Mouse (Mus musculus): ENCODE measurements around the gene Myom3. TPM values are rescaled to one million over a fixed set of nuclear protein-coding genes. Genes with fewer than 3 reads are reported as not detected.

Myom3 gene
- polyA plus RNA-seq, 1 experiment from 2014 or later = 0.66 TPM

DNA sequence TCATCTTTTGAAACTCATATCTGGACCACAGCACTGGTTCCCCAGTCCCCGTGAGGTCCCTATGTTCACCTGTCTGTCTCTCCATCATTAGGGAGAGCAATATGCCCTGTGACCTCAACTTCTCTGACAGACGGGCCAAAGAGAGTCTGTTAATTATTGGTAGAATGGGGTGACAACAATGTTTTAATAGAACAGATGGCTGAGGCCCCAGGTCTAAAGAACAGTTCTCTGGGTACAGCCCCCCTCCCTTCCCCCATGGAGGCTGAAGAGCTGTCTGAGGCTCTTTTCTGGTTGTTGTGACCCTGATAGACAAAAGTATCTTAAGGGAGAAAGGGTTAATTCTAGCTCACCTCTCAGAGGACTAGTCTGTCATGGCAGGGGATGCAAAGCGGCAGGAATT, 58.9 kb downstream of the Myom3 start:
- Histone ChIP-seq H3K27me3 (no peaks in the 10 kb centered on the region), H3K4me1 (0 out of 2 replicates have a peak, but pooled peaks cover 5% of the 10 kb centered on the region), H3K4me2 (no peak overlapping the region), H3K9me3 (no peaks in the 10 kb centered on the region), H3K36me3 (no peaks in the 10 kb centered on the region), H3K9ac (no peak overlapping the region), H3K4me3 (no peak overlapping the region), H3K27ac (no peak overlapping the region)
- no peak for ATAC-seq (ENCODE audit: insufficient number of reproducible peaks, insufficient read depth, low FRiP score, low TSS enrichment, low read depth)
- 82% methylated on average over 3 of the region's 3 CpGs for WGBS

GRCm38 (mm10) chr4:135819826-135820526, 60.5 kb downstream of the Myom3 start:
- WGBS = 46% methylated on average over 17 of the region's 17 CpGs
- Histone ChIP-seq H3K9me3 (no peaks in the 10 kb centered on the region), H3K36me3 (no peaks in the 10 kb centered on the region), H3K27me3 (no peaks in the 10 kb centered on the region), H3K4me1 (peaks cover 5% of the 10 kb centered on the region; the same call in 1 of the 2 replicates), H3K4me2 (peak overlapping the region; percentile 18; the same call in 1 of the 2 replicates), H3K4me3 (no peak overlapping the region), H3K9ac (no peak overlapping the region), H3K27ac (peak overlapping the region; percentile 83)
- no peak for ATAC-seq (ENCODE audit: insufficient number of reproducible peaks, insufficient read depth, low FRiP score, low TSS enrichment, low read depth)

DNA sequence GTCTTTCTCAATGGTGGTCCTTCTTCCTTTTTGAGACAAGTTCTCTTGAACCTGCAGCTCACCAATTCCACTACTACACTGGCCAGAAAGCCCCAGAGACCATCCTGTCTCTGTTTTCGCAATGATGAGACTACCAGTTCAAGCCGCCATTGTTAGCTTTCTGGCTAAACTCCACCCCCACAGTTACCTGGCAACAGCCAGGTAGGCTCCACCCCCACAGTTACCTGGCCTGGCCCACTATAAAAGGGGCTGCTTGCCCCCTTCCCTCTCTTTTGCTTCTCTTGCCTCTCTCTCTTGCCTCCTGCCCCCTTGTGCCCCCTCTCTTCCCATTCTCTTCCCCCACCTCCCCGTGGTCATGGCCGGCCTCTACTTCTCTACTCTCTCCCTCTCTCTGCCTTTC, 62.3 kb downstream of the Myom3 start:
- Histone ChIP-seq H3K4me2 (no peak overlapping the region), H3K9ac (no peak overlapping the region), H3K36me3 (no peaks in the 10 kb centered on the region), H3K4me1 (peaks cover 5% of the 10 kb centered on the region; the same call in 1 of the 2 replicates), H3K27ac (no peak overlapping the region), H3K27me3 (no peaks in the 10 kb centered on the region), H3K9me3 (no peaks in the 10 kb centered on the region), H3K4me3 (no peak overlapping the region)
- 90% methylated on average over 4 of the region's 4 CpGs for WGBS
- no peak for ATAC-seq (ENCODE audit: insufficient number of reproducible peaks, insufficient read depth, low FRiP score, low TSS enrichment, low read depth)

DNA sequence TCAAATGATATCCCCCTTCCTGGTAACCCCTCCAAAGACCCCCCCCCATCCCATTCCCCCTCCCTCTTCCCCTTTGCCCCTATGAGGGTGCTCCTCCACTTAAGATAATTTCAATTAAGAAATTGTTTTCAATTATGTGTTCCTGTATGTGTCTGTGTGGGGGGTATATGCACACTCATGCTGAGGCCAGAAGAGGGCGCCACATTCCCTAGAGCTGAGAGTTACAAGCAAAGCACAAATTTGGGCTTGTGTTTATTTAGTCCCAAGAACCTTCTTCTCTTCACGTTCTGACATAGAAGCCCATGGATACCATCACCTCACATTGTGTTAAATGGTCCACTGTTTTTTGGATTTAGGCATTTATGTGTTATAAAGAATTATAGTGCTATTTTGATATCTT, 63.8 kb downstream of the Myom3 start:
- H3K4me1 ChIP-seq = peaks cover 10% of the 10 kb centered on the region

DNA sequence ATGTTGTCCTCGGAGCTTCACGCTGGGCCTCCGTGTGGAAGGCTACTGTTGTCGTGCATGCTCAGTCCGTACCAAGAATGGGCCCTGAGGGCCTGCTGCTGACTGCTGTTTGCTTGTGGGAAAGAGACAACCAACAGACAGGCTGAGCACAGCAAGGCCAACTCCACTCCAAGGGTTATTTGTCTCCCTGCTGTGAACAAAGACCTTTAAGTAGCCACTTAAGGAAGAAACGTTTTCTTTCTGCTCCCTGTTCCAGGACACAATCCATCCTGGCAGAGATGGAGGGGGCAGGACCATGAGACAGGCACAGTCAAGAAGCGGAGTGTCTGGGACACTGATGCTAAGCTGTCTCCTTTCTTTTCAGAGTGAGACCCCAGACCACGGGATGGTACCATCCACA, 64.7 kb downstream of the Myom3 start:
- ATAC-seq (ENCODE audit: insufficient number of reproducible peaks, insufficient read depth, low FRiP score, low TSS enrichment, low read depth) = no peak
- Histone ChIP-seq H3K27me3 (no peaks in the 10 kb centered on the region), H3K36me3 (no peaks in the 10 kb centered on the region), H3K27ac (no peak overlapping the region), H3K4me3 (no peak overlapping the region), H3K4me2 (no peak overlapping the region), H3K9ac (peak overlapping the region; percentile 32; the same call in 1 of the 2 replicates), H3K9me3 (no peaks in the 10 kb centered on the region), H3K4me1 (peaks cover 20% of the 10 kb centered on the region)
- 53% methylated on average over 8 of the region's 8 CpGs for WGBS

More for the DNA sequence above, 63.8 kb downstream of the Myom3 start:
- Histone ChIP-seq H3K36me3 (no peaks in the 10 kb centered on the region), H3K4me3 (no peak overlapping the region), H3K4me2 (no peak overlapping the region), H3K27ac (no peak overlapping the region), H3K27me3 (no peaks in the 10 kb centered on the region), H3K9ac (no peak overlapping the region), H3K9me3 (no peaks in the 10 kb centered on the region)
- no peak for ATAC-seq (ENCODE audit: insufficient number of reproducible peaks, insufficient read depth, low FRiP score, low TSS enrichment, low read depth)
- WGBS = 68% methylated on average over 2 of the region's 2 CpGs

DNA sequence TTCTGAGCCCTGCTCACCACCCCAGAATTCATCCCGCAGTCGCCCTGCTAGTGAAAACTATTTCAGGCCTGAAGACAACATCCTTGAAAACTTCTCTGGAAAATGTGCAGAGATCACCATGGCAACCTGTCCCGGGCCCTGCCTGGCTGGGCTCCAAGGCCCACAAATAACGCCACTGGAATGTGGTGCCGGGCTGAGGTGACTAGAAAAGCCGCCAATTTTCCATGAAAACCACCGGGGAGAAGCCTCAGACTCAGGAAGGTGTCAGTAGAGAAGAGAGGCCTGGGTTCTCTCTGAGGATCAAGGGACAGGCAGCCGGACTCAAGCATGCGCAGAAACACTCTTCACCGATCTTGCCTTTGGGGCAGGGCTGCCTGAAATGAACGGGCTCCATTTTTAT, 69.0 kb downstream of the Myom3 start:
- no peak overlapping the region for H3K9ac ChIP-seq
- no peaks in the 10 kb centered on the region for H3K27me3 ChIP-seq
- no peaks in the 10 kb centered on the region for H3K9me3 ChIP-seq
- no peak overlapping the region; the same call in 1 of the 2 replicates for H3K4me3 ChIP-seq
- peak overlapping the region; percentile 42 for H3K4me2 ChIP-seq
- ATAC-seq (ENCODE audit: insufficient number of reproducible peaks, insufficient read depth, low FRiP score, low TSS enrichment, low read depth) = 0 out of 2 replicates have a peak, but pooled peaks have one; percentile 57
- 13% methylated on average over 11 of the region's 11 CpGs for WGBS
- H3K4me1 ChIP-seq = peaks cover 32% of the 10 kb centered on the region
- H3K27ac ChIP-seq = peak overlapping the region; percentile 93
- H3K36me3 ChIP-seq = no peaks in the 10 kb centered on the region

DNA sequence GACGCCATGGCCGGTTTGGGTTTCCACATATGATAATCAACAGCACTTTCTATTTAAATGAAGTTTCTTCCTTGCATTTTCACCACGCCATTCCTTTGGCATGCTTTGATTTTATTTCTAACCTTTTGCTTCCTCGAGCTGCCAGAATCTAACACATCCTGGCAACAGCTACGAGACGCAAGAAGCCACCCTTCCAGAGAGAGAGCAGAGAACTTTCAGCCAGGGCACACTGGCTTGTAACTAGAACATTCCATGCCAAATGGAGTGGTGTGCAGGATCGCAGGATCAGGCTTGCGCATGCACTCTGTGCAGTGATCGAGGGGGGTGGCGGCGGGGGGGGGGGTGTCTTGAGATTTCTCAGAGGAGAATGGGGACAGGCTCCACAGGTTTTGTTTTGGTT, 72.6 kb downstream of the Myom3 start:
- peaks cover 32% of the 10 kb centered on the region for H3K4me1 ChIP-seq
- no peak overlapping the region for H3K4me3 ChIP-seq
- H3K9me3 ChIP-seq = no peaks in the 10 kb centered on the region
- 70% methylated on average over 11 of the region's 11 CpGs for WGBS
- no peaks in the 10 kb centered on the region for H3K36me3 ChIP-seq
- H3K4me2 ChIP-seq = no peak overlapping the region
- no peak overlapping the region for H3K9ac ChIP-seq
- no peaks in the 10 kb centered on the region for H3K27me3 ChIP-seq
- ATAC-seq (ENCODE audit: insufficient number of reproducible peaks, insufficient read depth, low FRiP score, low TSS enrichment, low read depth) = no peak
- H3K27ac ChIP-seq = no peak overlapping the region

GRCm38 (mm10) chr4:135833301-135834123, 74.0 kb downstream of the Myom3 start:
- Histone ChIP-seq H3K4me3 (no peak overlapping the region), H3K4me2 (no peak overlapping the region), H3K9me3 (no peaks in the 10 kb centered on the region), H3K36me3 (no peaks in the 10 kb centered on the region), H3K9ac (no peak overlapping the region), H3K27me3 (no peaks in the 10 kb centered on the region), H3K4me1 (peaks cover 26% of the 10 kb centered on the region), H3K27ac (no peak overlapping the region)
- 64% methylated on average over 12 of the region's 12 CpGs for WGBS
- ATAC-seq (ENCODE audit: insufficient number of reproducible peaks, insufficient read depth, low FRiP score, low TSS enrichment, low read depth) = no peak

- no peaks in the 10 kb centered on the region for H3K27me3 ChIP-seq
- WGBS = 89% methylated on average over 8 of the region's 8 CpGs
- H3K9me3 ChIP-seq = no peaks in the 10 kb centered on the region
- ATAC-seq (ENCODE audit: insufficient number of reproducible peaks, insufficient read depth, low FRiP score, low TSS enrichment, low read depth) = peak; percentile 37; the same call in 1 of the 2 replicates
- peaks cover 19% of the 10 kb centered on the region for H3K4me1 ChIP-seq
- no peak overlapping the region for H3K4me3 ChIP-seq
- no peak overlapping the region for H3K9ac ChIP-seq
- no peak overlapping the region for H3K27ac ChIP-seq
- no peak overlapping the region for H3K4me2 ChIP-seq
- no peaks in the 10 kb centered on the region for H3K36me3 ChIP-seq
Measured at GRCm38 (mm10) chr4:135834124-135834717, 74.7 kb downstream of the Myom3 start.

DNA sequence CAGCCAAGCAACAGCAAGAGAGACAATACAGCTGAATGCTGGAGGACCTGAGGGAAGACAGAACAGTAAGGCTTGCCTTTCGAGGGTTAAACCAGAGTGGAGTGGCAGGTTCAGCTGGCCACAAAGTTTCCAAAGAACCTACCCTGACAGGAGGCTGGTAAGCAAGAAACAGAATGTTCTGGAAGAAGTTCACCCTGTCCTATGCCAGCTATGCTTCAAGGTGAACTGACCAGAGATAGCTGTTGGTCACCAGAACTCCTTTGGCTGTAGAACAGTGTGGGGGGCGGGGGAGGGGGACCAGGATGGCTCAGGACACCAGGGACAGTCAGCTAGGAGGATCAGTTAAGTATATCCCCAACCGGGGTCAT, 79.4 kb downstream of the Myom3 start:
- 0 out of 2 replicates have a peak overlapping the region, but pooled peaks have one; percentile 32 for H3K9ac ChIP-seq
- no peak overlapping the region for H3K4me3 ChIP-seq
- no peaks in the 10 kb centered on the region for H3K9me3 ChIP-seq
- no peak for ATAC-seq (ENCODE audit: insufficient number of reproducible peaks, insufficient read depth, low FRiP score, low TSS enrichment, low read depth)
- no peak overlapping the region for H3K4me2 ChIP-seq
- H3K27ac ChIP-seq = no peak overlapping the region
- H3K36me3 ChIP-seq = no peaks in the 10 kb centered on the region
- H3K4me1 ChIP-seq = 0 out of 2 replicates have a peak, but pooled peaks cover 6% of the 10 kb centered on the region
- WGBS = 71% methylated on average over 3 of the region's 3 CpGs
- H3K27me3 ChIP-seq = no peaks in the 10 kb centered on the region

DNA sequence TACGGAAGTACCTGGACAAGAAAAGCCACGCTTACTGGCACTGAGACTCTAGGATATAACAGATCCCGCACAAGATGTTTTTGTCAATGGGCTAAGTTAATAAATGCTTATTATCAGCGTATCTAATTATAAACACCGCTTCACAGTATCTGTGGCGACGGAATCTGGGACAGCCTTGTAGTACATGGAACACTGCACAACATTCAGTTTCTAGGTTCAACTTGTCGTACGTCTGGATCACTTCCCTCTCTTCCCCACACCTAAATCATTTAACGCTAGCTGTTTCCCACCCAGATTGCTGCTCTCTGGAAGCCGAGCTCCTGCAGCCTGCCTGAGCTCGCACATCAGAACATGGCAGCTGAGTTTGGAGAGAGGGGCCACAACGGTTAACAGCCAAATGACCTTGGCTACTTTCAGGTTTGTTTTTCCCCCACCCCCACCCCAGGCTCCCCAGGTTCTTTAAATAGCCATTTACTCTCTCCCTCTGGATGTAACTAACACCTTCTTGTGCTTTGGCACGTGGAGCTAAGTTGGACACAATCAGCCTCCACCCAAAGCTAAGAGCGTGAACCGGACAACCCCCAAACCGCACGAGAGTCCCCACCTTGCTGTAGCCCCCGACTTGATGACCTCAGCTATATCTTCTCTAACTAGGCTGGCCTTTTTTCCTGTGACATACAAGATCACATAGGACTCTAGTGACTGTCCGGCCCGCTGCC, 79.9 kb downstream of the Myom3 start:
- 81% methylated on average over 21 of the region's 21 CpGs for WGBS
- Histone ChIP-seq H3K27ac (no peak overlapping the region), H3K4me3 (no peak overlapping the region), H3K27me3 (no peaks in the 10 kb centered on the region), H3K9ac (no peak overlapping the region), H3K36me3 (no peaks in the 10 kb centered on the region), H3K4me1 (0 out of 2 replicates have a peak, but pooled peaks cover 6% of the 10 kb centered on the region), H3K9me3 (no peaks in the 10 kb centered on the region), H3K4me2 (no peak overlapping the region)
- ATAC-seq (ENCODE audit: insufficient number of reproducible peaks, insufficient read depth, low FRiP score, low TSS enrichment, low read depth) = no peak

Measured in embryonic facial prominence, embryonic 13.5 days (tissue).